Mouse (Mus musculus) CD4-positive, CD25-positive, alpha-beta regulatory T cell, adult 2 months (primary cell): ENCODE data around the gene Eps8l2.
"Not testable (repeated sequence)": the region's sequence is repeated elsewhere in the genome, so short reads cannot be mapped to it uniquely, and the experiment has no call there.

Source experiments
- DNase-seq: peaks from one replicate; pipeline ENCODE4 v3.0.0-alpha.2; 2012; ENCODE audit warnings: low read depth, low spot score

The Eps8l2 gene

GRCm38 (mm10) chr7:141407670-141408069 lies 69.0 kb downstream of the Eps8l2 start:
- not testable (repeated sequence) for DNase-seq

GRCm38 (mm10) chr7:141408833-141409232 lies 70.2 kb downstream of the Eps8l2 start:
- DNase-seq = peak; percentile 88

- DNase-seq = no peak
Observed at GRCm38 (mm10) chr7:141410631-141411030, 72.0 kb downstream of the Eps8l2 start.

- no peak for DNase-seq
Observed at GRCm38 (mm10) chr7:141411667-141412066, 73.0 kb downstream of the Eps8l2 start.
